Mouse (Mus musculus): ENCODE measurements around the gene Fam126a. TPM values are rescaled to one million over a fixed set of nuclear protein-coding genes. Genes with fewer than 3 reads are reported as not detected.

Gene Fam126a
- polyA plus RNA-seq, 1 experiment from 2014 or later = 38.7 TPM

DNA sequence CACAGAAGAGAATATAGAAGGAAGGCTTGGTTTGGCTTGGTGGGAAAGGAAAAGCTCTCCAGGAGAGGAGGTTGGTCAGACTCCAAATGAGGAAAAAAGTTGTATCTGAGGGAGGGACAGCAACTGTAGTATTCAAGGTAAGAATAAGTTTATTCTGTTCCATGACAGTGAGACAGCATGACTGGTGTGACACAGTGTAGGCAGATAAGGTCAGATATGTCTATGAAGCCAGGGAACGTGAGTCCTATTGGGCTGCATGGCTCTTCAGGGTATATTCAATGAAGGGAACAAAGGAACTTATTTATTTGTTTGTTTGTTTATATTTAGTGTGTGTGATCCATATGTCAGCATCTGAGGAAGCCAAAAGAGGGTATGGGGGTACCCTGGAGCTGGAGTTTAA is 113.2 kb downstream of the Fam126a start:
- H3K4me3 ChIP-seq (replicated peaks) = no peak overlapping the region
- no peak overlapping the region for H3K9ac ChIP-seq (replicated peaks)
- H3K4me2 ChIP-seq (replicated peaks) = no peak overlapping the region
- H3K9me3 ChIP-seq = no peaks in the 10 kb centered on the region
- 0 out of 2 replicates have a peak, but pooled peaks cover 3% of the 10 kb centered on the region for H3K4me1 ChIP-seq (replicated peaks)
- ATAC-seq = no peak
- no peak overlapping the region for H3K27ac ChIP-seq
- H3K27me3 ChIP-seq = no peaks in the 10 kb centered on the region
- WGBS = 91% methylated on average over 1 of the region's 1 CpGs
- H3K36me3 ChIP-seq = no peaks in the 10 kb centered on the region

DNA sequence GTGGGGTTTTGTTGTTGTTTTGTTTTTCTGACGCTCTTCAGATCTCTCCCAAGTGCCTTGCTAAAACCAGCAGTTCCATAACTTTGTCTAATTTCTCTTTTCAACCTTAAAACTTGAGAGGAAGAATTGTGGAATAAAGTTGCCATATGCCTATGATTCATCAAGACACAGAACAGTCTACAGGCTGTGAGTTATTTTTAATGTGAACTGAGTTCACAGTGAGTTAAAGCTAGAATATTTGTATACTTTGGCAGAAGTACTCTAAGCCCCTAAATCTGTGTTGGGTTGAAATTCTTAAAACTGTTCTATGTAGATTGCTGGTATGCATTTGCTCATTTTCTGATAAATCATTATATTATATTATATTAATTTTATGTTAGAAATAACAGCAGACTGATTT is 118.9 kb downstream of the Fam126a start:
- H3K36me3 ChIP-seq = no peaks in the 10 kb centered on the region
- ATAC-seq = no peak
- no peak overlapping the region for H3K4me2 ChIP-seq (replicated peaks)
- H3K4me1 ChIP-seq (replicated peaks) = no peaks in the 10 kb centered on the region
- H3K27ac ChIP-seq = no peak overlapping the region
- H3K27me3 ChIP-seq = no peaks in the 10 kb centered on the region
- WGBS = 94% methylated on average over 1 of the region's 1 CpGs
- no peak overlapping the region for H3K9ac ChIP-seq (replicated peaks)
- peaks cover 5% of the 10 kb centered on the region; the same call in 1 of the 2 replicates for H3K9me3 ChIP-seq
- H3K4me3 ChIP-seq (replicated peaks) = no peak overlapping the region

DNA sequence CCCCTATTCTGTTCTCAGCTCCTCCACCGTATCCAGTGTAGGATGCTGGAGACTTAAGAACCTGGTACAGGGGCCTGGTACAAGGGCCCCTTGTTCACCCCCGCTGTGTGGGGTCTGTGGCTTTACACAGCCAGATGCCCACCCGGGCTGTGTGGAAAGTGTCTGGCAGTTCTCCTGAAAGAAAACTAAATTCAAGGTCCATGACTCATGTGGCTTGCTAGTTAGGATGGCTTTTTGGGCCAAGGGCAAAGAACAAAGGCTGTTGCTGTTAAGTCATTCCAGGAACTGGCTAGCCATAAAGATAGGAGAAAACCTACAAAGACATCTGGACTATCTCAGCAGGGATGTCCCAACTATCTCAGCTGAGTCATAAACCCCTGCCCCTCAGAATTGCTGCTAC is 121.2 kb downstream of the Fam126a start:
- Histone ChIP-seq H3K9me3 (peaks cover 5% of the 10 kb centered on the region; the same call in 1 of the 2 replicates), H3K4me3 (replicated peaks) (no peak overlapping the region), H3K27me3 (no peaks in the 10 kb centered on the region), H3K4me2 (replicated peaks) (no peak overlapping the region), H3K27ac (no peak overlapping the region), H3K36me3 (no peaks in the 10 kb centered on the region), H3K4me1 (replicated peaks) (no peaks in the 10 kb centered on the region), H3K9ac (replicated peaks) (no peak overlapping the region)
- WGBS = 96% methylated on average over 3 of the region's 3 CpGs
- ATAC-seq = no peak

DNA sequence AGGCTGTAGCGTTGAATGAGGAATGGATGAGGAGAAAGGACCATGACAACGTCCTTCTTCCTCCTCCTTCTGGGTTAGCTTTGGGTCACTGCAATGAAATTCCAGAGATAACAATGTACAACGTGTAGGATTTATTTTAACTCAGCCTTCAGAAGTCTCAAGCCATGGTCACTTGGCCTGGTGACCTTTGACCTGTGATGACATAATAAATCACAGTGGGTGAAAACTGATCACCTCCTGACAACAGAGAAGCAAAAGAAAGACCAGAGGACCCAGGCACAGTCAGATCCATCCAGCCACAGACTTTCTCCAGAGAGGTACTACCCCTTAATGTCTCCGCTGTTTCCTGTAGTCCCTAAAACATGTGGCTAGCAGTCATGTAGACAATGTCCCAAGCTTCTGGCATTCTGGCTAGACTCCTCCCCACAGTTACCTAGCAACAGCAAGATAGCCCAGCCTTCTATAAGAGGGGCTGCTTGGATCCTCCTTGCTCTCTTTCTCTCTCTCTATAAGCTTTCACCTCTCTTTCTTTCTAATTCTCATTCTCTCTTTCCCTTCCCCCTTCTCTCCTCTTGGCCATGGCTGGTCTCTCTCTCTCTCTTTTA is 121.9 kb downstream of the Fam126a start:
- no peak for ATAC-seq
- WGBS = 80% methylated on average over 4 of the region's 4 CpGs

DNA sequence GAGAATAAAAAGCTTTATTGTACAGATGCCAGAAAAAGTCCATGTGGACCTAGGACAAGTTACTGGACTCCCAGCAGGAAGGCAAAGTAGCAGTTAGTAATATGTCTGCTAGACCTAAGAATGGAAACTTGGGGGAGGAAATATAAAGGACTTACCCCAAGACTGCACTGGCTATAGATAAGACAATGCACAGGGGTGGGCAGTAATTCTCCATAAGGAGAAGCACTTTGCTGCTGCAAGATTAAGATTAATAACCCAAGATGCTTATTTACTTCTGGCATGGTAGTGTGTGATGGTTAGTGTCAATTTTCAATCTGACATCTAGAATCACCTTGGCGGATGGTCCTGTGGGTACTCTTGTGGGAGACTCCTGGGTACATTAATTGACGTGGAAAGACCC is 128.3 kb downstream of the Fam126a start:
- 82% methylated on average over 2 of the region's 2 CpGs for WGBS
- ATAC-seq = no peak

More for the DNA sequence above, 121.9 kb downstream of the Fam126a start:
- no peaks in the 10 kb centered on the region for H3K27me3 ChIP-seq
- H3K4me1 ChIP-seq (replicated peaks) = no peaks in the 10 kb centered on the region
- no peak overlapping the region for H3K4me2 ChIP-seq (replicated peaks)
- H3K36me3 ChIP-seq = no peaks in the 10 kb centered on the region
- no peak overlapping the region for H3K9ac ChIP-seq (replicated peaks)
- no peak overlapping the region for H3K4me3 ChIP-seq (replicated peaks)
- peaks cover 5% of the 10 kb centered on the region; the same call in 1 of the 2 replicates for H3K9me3 ChIP-seq
- no peak overlapping the region for H3K27ac ChIP-seq

DNA sequence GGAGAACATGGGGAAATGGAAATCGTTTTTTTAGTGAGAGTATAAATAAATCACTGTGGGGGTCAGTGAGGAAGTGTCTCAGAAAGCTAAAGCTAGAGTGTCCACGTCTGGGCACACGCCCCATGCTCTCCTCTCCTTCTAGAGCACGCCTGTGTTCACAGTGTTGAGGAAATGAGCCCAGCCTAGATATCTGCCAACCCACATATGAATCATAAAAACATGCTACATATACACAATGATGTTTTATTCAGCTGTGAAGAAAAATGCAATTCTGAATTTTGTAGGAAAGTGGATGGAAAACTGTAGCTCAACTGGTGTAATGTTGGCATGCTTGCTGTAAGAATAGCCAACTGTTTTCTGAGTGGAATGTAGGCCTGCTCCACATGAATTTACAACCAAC is 130.3 kb downstream of the Fam126a start:
- no peaks in the 10 kb centered on the region for H3K4me1 ChIP-seq (replicated peaks)
- H3K9me3 ChIP-seq = no peaks in the 10 kb centered on the region
- no peaks in the 10 kb centered on the region for H3K36me3 ChIP-seq
- no peak overlapping the region for H3K27ac ChIP-seq
- no peak for ATAC-seq
- H3K4me3 ChIP-seq (replicated peaks) = no peak overlapping the region
- no peak overlapping the region for H3K9ac ChIP-seq (replicated peaks)
- 71% methylated on average over 4 of the region's 4 CpGs for WGBS
- H3K4me2 ChIP-seq (replicated peaks) = no peak overlapping the region
- no peaks in the 10 kb centered on the region for H3K27me3 ChIP-seq

More for the DNA sequence above, 128.3 kb downstream of the Fam126a start:
- Histone ChIP-seq H3K36me3 (no peaks in the 10 kb centered on the region), H3K27ac (no peak overlapping the region), H3K9me3 (no peaks in the 10 kb centered on the region), H3K27me3 (no peaks in the 10 kb centered on the region), H3K9ac (replicated peaks) (no peak overlapping the region), H3K4me1 (replicated peaks) (no peaks in the 10 kb centered on the region), H3K4me3 (replicated peaks) (no peak overlapping the region), H3K4me2 (replicated peaks) (no peak overlapping the region)

DNA sequence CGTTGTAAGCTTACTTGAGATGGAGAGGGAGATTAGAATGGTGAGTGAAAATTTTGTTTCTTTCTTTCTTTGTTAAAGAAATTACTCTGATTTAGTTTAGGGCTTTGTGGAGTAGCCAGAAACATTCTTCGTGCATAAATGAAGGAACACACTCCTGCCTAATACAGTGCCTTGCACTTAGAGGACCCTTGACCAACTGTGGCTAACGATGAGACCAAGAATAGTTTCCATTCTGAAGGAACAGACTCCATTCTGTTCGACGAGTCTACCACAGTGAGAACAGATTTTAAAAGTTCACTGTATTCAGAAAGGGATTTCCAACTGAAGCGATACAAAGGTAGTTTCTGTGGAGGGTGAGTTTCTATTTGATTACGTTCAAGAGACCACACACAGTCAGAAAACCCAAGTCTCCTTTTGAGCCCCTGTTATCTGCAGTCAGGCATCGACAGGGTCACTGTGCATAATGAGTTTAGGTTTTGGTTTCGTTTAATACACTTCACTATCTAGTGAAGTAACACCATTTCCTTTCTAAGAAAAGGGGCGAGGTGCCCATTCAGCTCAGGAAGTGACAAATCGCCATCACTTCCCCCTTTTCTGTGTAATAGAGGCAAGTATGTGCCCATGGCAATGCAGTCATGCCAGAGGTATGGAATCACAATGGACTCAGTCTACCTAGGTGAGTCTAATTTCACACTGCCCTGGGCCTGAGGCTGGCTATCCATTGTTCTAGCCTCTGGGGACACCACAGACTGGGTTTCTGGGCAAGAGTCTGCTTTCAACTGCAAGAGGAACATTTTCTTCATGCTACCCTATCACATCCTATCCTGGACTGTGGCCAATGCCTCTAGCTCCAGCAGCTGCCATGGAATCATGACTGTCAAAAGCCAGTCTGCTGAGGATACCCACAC is 136.4 kb downstream of the Fam126a start:
- no peaks in the 10 kb centered on the region for H3K27me3 ChIP-seq
- H3K4me3 ChIP-seq (replicated peaks) = no peak overlapping the region
- H3K4me1 ChIP-seq (replicated peaks) = no peaks in the 10 kb centered on the region
- no peaks in the 10 kb centered on the region for H3K36me3 ChIP-seq
- no peak overlapping the region for H3K4me2 ChIP-seq (replicated peaks)
- H3K9ac ChIP-seq (replicated peaks) = no peak overlapping the region
- WGBS = 75% methylated on average over 11 of the region's 11 CpGs
- no peaks in the 10 kb centered on the region for H3K9me3 ChIP-seq
- no peak for ATAC-seq
- no peak overlapping the region for H3K27ac ChIP-seq

DNA sequence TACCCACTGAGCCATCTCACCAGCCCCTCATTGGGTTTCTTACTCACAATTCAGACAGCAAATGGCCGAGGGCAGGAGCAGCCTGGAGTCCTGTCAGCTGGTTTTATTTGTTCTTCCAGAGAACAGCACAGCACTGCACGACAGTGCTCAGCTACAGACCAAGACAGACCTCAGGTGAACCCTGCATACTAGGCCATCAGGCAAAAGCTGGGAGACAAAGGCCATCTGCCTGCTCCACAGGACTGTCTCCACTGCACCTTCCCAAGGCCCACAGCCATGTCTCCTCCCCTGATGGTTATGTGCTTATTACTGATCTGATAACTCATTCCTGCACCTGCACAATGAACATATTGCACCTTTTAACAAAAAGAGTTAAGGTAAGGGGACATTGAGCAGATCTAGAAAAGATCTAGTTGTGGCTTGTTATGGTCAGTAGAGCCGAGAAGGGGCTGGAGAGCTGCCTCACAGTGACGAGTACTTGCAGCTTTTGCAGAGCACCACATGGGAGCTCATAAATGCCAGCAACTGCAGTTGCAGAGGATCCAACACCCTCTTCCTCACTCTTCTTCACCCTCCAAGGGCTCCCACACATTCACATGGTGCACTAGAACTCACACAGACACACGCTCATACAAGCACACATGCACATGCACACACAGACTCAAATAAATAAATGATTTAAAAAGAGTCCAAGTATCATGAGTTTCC is 137.2 kb downstream of the Fam126a start:
- Histone ChIP-seq H3K27ac (no peak overlapping the region), H3K4me3 (replicated peaks) (no peak overlapping the region), H3K9ac (replicated peaks) (no peak overlapping the region), H3K4me2 (replicated peaks) (no peak overlapping the region), H3K4me1 (replicated peaks) (no peaks in the 10 kb centered on the region), H3K9me3 (no peaks in the 10 kb centered on the region), H3K36me3 (no peaks in the 10 kb centered on the region), H3K27me3 (no peaks in the 10 kb centered on the region)
- 86% methylated on average over 5 of the region's 5 CpGs for WGBS
- ATAC-seq = no peak

DNA sequence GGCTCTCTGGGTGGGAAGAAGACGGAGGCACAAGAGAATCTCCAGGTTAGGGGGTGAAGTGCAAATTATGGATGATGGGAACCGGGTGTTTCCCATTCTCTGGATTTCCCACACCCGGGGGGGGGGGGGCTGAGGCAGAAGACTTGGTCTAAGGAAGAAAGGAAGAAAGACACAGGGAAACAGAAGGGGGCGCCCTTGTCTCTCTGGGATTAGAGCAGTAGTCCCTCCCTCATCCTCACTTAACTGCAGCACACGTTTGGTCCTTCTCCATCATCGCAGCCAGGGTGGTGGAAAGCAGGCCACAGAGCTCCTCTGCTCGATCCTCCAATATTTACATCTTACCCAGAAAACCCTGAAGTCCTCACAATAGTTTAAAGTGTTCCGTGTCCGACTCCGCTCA is 139.8 kb downstream of the Fam126a start:
- H3K9me3 ChIP-seq = no peaks in the 10 kb centered on the region
- 42% methylated on average over 10 of the region's 10 CpGs for WGBS
- no peaks in the 10 kb centered on the region for H3K36me3 ChIP-seq
- H3K27ac ChIP-seq = no peak overlapping the region
- H3K4me3 ChIP-seq (replicated peaks) = no peak overlapping the region
- no peak overlapping the region for H3K9ac ChIP-seq (replicated peaks)
- no peaks in the 10 kb centered on the region for H3K27me3 ChIP-seq
- H3K4me1 ChIP-seq (replicated peaks) = no peaks in the 10 kb centered on the region
- ATAC-seq = no peak
- no peak overlapping the region for H3K4me2 ChIP-seq (replicated peaks)

DNA sequence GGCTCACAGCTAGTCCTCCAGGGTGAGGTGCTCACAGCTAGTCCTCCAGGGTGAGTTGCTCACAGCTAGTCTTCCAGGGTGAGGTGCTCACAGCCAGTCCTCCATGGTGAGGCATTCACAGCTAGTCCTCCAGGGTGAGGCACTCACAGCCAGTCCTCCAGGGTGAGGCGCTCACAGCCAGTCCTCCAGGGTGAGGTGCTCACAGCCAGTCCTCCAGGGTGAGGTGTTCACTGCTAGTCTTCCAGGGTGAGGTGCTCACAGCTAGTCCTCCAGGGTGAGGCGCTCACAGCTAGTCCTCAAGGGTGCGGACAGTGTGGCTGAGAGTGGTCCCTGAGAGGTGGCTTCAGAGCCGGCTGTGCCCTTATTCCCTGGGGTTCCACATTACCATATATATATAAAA is 141.0 kb downstream of the Fam126a start:
- Histone ChIP-seq H3K4me3 (replicated peaks) (no peak overlapping the region), H3K4me1 (replicated peaks) (no peaks in the 10 kb centered on the region), H3K27me3 (no peaks in the 10 kb centered on the region), H3K9me3 (no peaks in the 10 kb centered on the region), H3K27ac (no peak overlapping the region), H3K9ac (replicated peaks) (no peak overlapping the region), H3K4me2 (replicated peaks) (no peak overlapping the region), H3K36me3 (no peaks in the 10 kb centered on the region)
- 69% methylated on average over 4 of the region's 4 CpGs for WGBS
- no peak for ATAC-seq

DNA sequence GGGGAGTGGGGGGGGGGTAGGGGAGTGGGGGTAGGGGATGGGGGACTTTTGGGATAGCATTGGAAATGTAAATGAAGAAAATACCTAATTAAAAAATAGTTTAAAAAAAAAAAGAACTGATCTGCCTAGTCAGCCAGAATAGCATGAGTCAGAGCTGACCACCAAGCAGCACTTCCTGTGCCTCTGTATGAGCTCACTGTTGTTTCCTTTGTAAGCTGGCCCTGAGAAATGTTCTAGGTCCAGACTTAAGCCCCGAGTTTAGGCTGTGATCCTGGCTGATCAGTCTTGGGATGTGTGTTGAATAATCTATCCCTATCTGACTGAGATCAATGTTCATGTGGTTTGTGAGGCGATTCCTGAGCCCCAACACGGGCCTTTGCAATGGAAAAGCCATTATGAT is 143.4 kb downstream of the Fam126a start:
- no peaks in the 10 kb centered on the region for H3K36me3 ChIP-seq
- whole genome bisulfite sequencing = 78% methylated on average over 3 of the region's 3 CpGs

DNA sequence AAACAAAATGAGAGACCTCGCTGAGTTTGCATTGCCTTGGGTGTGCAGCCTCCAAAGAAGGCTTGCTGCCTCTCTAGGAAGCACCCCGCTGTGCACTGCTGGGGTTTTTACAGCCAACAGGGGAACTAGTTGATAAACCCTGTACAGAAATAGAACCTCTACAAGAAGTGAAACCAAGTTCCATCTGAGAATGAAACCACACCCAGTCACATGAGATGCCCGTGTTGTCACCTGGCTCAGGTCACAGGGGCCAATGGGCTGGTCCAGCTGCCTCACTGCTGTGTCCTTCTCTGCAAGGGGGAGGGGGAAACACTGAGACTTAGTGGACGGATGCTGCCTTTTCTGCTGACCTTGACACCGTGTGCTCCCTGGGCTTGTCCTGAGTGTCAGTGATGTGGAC is 156.0 kb downstream of the Fam126a start:
- H3K27me3 ChIP-seq = no peaks in the 10 kb centered on the region
- H3K4me1 ChIP-seq (replicated peaks) = no peaks in the 10 kb centered on the region
- no peak overlapping the region for H3K9ac ChIP-seq (replicated peaks)
- no peaks in the 10 kb centered on the region for H3K36me3 ChIP-seq
- H3K27ac ChIP-seq = no peak overlapping the region
- H3K4me3 ChIP-seq (replicated peaks) = no peak overlapping the region
- H3K9me3 ChIP-seq = no peaks in the 10 kb centered on the region
- 68% methylated on average over 5 of the region's 5 CpGs for WGBS
- ATAC-seq = no peak
- no peak overlapping the region for H3K4me2 ChIP-seq (replicated peaks)

More for the DNA sequence above, 143.4 kb downstream of the Fam126a start:
- Histone ChIP-seq H3K27ac (no peak overlapping the region), H3K9me3 (no peaks in the 10 kb centered on the region), H3K27me3 (no peaks in the 10 kb centered on the region), H3K4me3 (replicated peaks) (no peak overlapping the region), H3K9ac (replicated peaks) (no peak overlapping the region), H3K4me2 (replicated peaks) (no peak overlapping the region), H3K4me1 (replicated peaks) (no peaks in the 10 kb centered on the region)
- ATAC-seq = no peak
